Mouse (Mus musculus) monocyte, adult 5-6 weeks (primary cell): ENCODE data around the gene Mmp14. TPM values are rescaled to one million over a fixed set of nuclear protein-coding genes. Genes with fewer than 3 reads are reported as not detected.

Experiments used
- ATAC-seq: fragments of 153-309, 156-312 bp; replicated peaks from 2 replicates; pipeline ENCODE4 v1.8.0; 2017; ENCODE audit warnings: mild to moderate bottlenecking; ENCODE audit not compliant: low TSS enrichment, insufficient number of reproducible peaks, severe bottlenecking, poor library complexity, low FRiP score
- total RNA-seq: library from RNA; stranded (forward); fragments of 200-1000, 200-491, 200-594 nt; gene quantifications from 3 replicates; pipeline ENCODE4 v1.2.3, GENCODE M21; 2017

The Mmp14 gene
- total RNA-seq, 1 experiment from 2014 or later = not detected

GRCm38 (mm10) chr14:54412000-54412576 lies 19.3 kb upstream of the Mmp14 start:
- ATAC-seq = no peak

GRCm38 (mm10) chr14:54412629-54413170 lies 18.7 kb upstream of the Mmp14 start:
- ATAC-seq = no peak

- no peak for ATAC-seq
Observed at GRCm38 (mm10) chr14:54413877-54414700, 17.3 kb upstream of the Mmp14 start.

- no peak for ATAC-seq
Observed at GRCm38 (mm10) chr14:54415241-54416020, 16.0 kb upstream of the Mmp14 start.

GRCm38 (mm10) chr14:54416229-54416775 lies 15.1 kb upstream of the Mmp14 start:
- no peak for ATAC-seq

- ATAC-seq = no peak
Observed at GRCm38 (mm10) chr14:54416830-54417229, 14.6 kb upstream of the Mmp14 start.

- no peak for ATAC-seq
Observed at GRCm38 (mm10) chr14:54417623-54418081, 13.8 kb upstream of the Mmp14 start, which contains the start of gene Slc7a7. TSS of gene Slc7a7 (minus strand) at chr14:54417780.

GRCm38 (mm10) chr14:54421014-54421413 lies 10.4 kb upstream of the Mmp14 start:
- ATAC-seq = no peak

- ATAC-seq = no peak
Observed at GRCm38 (mm10) chr14:54423406-54423805, 8.0 kb upstream of the Mmp14 start.

GRCm38 (mm10) chr14:54424634-54425033 lies 6.8 kb upstream of the Mmp14 start:
- ATAC-seq = no peak

- ATAC-seq = no peak
Observed at GRCm38 (mm10) chr14:54425540-54425939, 5.9 kb upstream of the Mmp14 start.

GRCm38 (mm10) chr14:54426003-54426688 lies 5.3 kb upstream of the Mmp14 start:
- 0 out of 2 replicates have a peak, but pooled peaks have one; percentile 34 for ATAC-seq

GRCm38 (mm10) chr14:54426689-54427398 lies 4.6 kb upstream of the Mmp14 start, which contains the start of gene Mrpl52:
TSS of gene Mrpl52 (plus strand) at chr14:54426909.
- ATAC-seq = peak; percentile 80

- no peak for ATAC-seq
Observed at GRCm38 (mm10) chr14:54427696-54428095, 3.7 kb upstream of the Mmp14 start.

GRCm38 (mm10) chr14:54428421-54428820 lies 3.0 kb upstream of the Mmp14 start:
- no peak for ATAC-seq

GRCm38 (mm10) chr14:54429332-54430093 lies 1.9 kb upstream of the Mmp14 start:
- no peak for ATAC-seq
